Mouse (Mus musculus): ENCODE data around the gene Olfr809.

Olfr809 gene

GRCm38 (mm10) chr10:129774338-129774737, at the start of gene Olfr809:
Olfr809 (plus strand) TSS chr10:129774638.
- DNase-seq: no peak

- DNase-seq: no peak
These were observed 45.2 kb upstream of the Olfr809 start, which contains the start of gene Olfr805 for GRCm38 (mm10) chr10:129729275-129729674. Olfr805 (minus strand) TSS chr10:129729375.

- no peak for DNase-seq
These were observed 32.6 kb upstream of the Olfr809 start, which contains the start of gene Olfr806 for GRCm38 (mm10) chr10:129741821-129742220. Olfr806 (minus strand) TSS chr10:129741921.

- DNase-seq: no peak
These were observed 16.7 kb upstream of the Olfr809 start, which contains the start of gene Olfr807 for GRCm38 (mm10) chr10:129757693-129758092. Olfr807 (minus strand) TSS chr10:129757793.

GRCm38 (mm10) chr10:129765182-129765581, 9.3 kb upstream of the Olfr809 start, which contains the start of gene Olfr808:
Olfr808 (plus strand) TSS chr10:129765482.
- no peak for DNase-seq

- DNase-seq: no peak
These were observed 3.7 kb downstream of the Olfr809 start for GRCm38 (mm10) chr10:129778123-129778522.

GRCm38 (mm10) chr10:129794817-129795216, 20.4 kb downstream of the Olfr809 start, which contains the start of gene Olfr810:
Olfr810 (minus strand) TSS chr10:129794917.
- DNase-seq: no peak

- no peak for DNase-seq
These were observed 29.9 kb downstream of the Olfr809 start, which contains the start of gene Olfr811 for GRCm38 (mm10) chr10:129804296-129804695. Olfr811 (minus strand) TSS chr10:129804396.

Data from lung, adult 18-20 months (tissue).